Mouse (Mus musculus): ENCODE results near the gene Ccl1. TPM values are rescaled to one million over a fixed set of nuclear protein-coding genes. Genes with fewer than 3 reads are reported as not detected.

Ccl1 gene
- polyA plus RNA-seq, 1 experiment from 2014 or later, result 0.30 TPM

GRCm38 (mm10) chr11:82226976-82227375 lies 78.5 kb downstream of the Ccl1 start:
- WGBS, result 79% methylated on average over 9 of the region's 9 CpGs
- no peak for ATAC-seq (replicated peaks; ENCODE audit: extremely low read depth, insufficient read depth, low FRiP score)

GRCm38 (mm10) chr11:82225936-82226335 lies 79.6 kb downstream of the Ccl1 start:
- no peak overlapping the region for H3K9ac ChIP-seq (ENCODE audit: low read length)
- H3K4me1 ChIP-seq (ENCODE audit: control insufficient read depth, insufficient read depth, low read length), result no peaks in the 10 kb centered on the region
- H3K9me3 ChIP-seq (replicated peaks; ENCODE audit: control insufficient read depth, low read length), result no peaks in the 10 kb centered on the region
- H3K4me2 ChIP-seq (ENCODE audit: low read depth, low read length), result no peak overlapping the region
- peaks cover 12% of the 10 kb centered on the region for H3K27me3 ChIP-seq (ENCODE audit: control insufficient read depth, insufficient read depth, low read length)
- ATAC-seq (replicated peaks; ENCODE audit: extremely low read depth, insufficient read depth, low FRiP score), result no peak
- no peak overlapping the region for H3K4me3 ChIP-seq (ENCODE audit: low read length)
- no peak overlapping the region for H3K27ac ChIP-seq (ENCODE audit: low read length)
- no peaks in the 10 kb centered on the region for H3K36me3 ChIP-seq (ENCODE audit: control insufficient read depth, insufficient read depth)
- 74% methylated on average over 8 of the region's 8 CpGs for WGBS

More at GRCm38 (mm10) chr11:82226976-82227375, 78.5 kb downstream of the Ccl1 start:
- Histone ChIP-seq H3K9me3 (replicated peaks; ENCODE audit: control insufficient read depth, low read length) (no peaks in the 10 kb centered on the region), H3K4me2 (ENCODE audit: low read depth, low read length) (no peak overlapping the region), H3K27ac (ENCODE audit: low read length) (no peak overlapping the region), H3K27me3 (ENCODE audit: control insufficient read depth, insufficient read depth, low read length) (peaks cover 12% of the 10 kb centered on the region), H3K9ac (ENCODE audit: low read length) (no peak overlapping the region), H3K4me3 (ENCODE audit: low read length) (no peak overlapping the region), H3K4me1 (ENCODE audit: control insufficient read depth, insufficient read depth, low read length) (no peaks in the 10 kb centered on the region), H3K36me3 (ENCODE audit: control insufficient read depth, insufficient read depth) (no peaks in the 10 kb centered on the region)

GRCm38 (mm10) chr11:82216531-82216930 lies 89.0 kb downstream of the Ccl1 start:
- 42% methylated on average over 2 of the region's 2 CpGs for WGBS
- Histone ChIP-seq H3K9me3 (replicated peaks; ENCODE audit: control insufficient read depth, low read length) (no peaks in the 10 kb centered on the region), H3K27ac (ENCODE audit: low read length) (no peak overlapping the region), H3K4me3 (ENCODE audit: low read length) (no peak overlapping the region), H3K9ac (ENCODE audit: low read length) (no peak overlapping the region), H3K4me1 (ENCODE audit: control insufficient read depth, insufficient read depth, low read length) (no peaks in the 10 kb centered on the region), H3K4me2 (ENCODE audit: low read depth, low read length) (no peak overlapping the region), H3K27me3 (ENCODE audit: control insufficient read depth, insufficient read depth, low read length) (no peaks in the 10 kb centered on the region), H3K36me3 (ENCODE audit: control insufficient read depth, insufficient read depth) (no peaks in the 10 kb centered on the region)
- no peak for ATAC-seq (replicated peaks; ENCODE audit: extremely low read depth, insufficient read depth, low FRiP score)

- WGBS, result 57% methylated on average over 4 of the region's 4 CpGs
- Histone ChIP-seq H3K4me2 (ENCODE audit: low read depth, low read length) (no peak overlapping the region), H3K9me3 (replicated peaks; ENCODE audit: control insufficient read depth, low read length) (no peaks in the 10 kb centered on the region), H3K4me3 (ENCODE audit: low read length) (no peak overlapping the region), H3K27me3 (ENCODE audit: control insufficient read depth, insufficient read depth, low read length) (no peaks in the 10 kb centered on the region), H3K27ac (ENCODE audit: low read length) (no peak overlapping the region), H3K9ac (ENCODE audit: low read length) (no peak overlapping the region), H3K36me3 (ENCODE audit: control insufficient read depth, insufficient read depth) (no peaks in the 10 kb centered on the region), H3K4me1 (ENCODE audit: control insufficient read depth, insufficient read depth, low read length) (no peaks in the 10 kb centered on the region)
- ATAC-seq (replicated peaks; ENCODE audit: extremely low read depth, insufficient read depth, low FRiP score), result no peak
Measured at GRCm38 (mm10) chr11:82214405-82214804, 91.1 kb downstream of the Ccl1 start.

GRCm38 (mm10) chr11:82206960-82207488 lies 98.5 kb downstream of the Ccl1 start:
- Histone ChIP-seq H3K9ac (ENCODE audit: low read length) (no peak overlapping the region), H3K4me3 (ENCODE audit: low read length) (no peak overlapping the region), H3K27me3 (ENCODE audit: control insufficient read depth, insufficient read depth, low read length) (no peaks in the 10 kb centered on the region), H3K4me1 (ENCODE audit: control insufficient read depth, insufficient read depth, low read length) (no peaks in the 10 kb centered on the region), H3K36me3 (ENCODE audit: control insufficient read depth, insufficient read depth) (no peaks in the 10 kb centered on the region), H3K9me3 (replicated peaks; ENCODE audit: control insufficient read depth, low read length) (no peaks in the 10 kb centered on the region), H3K27ac (ENCODE audit: low read length) (no peak overlapping the region), H3K4me2 (ENCODE audit: low read depth, low read length) (no peak overlapping the region)
- no peak for ATAC-seq (replicated peaks; ENCODE audit: extremely low read depth, insufficient read depth, low FRiP score)
- 87% methylated on average over 2 of the region's 2 CpGs for WGBS

GRCm38 (mm10) chr11:82205221-82205620 lies 100.3 kb downstream of the Ccl1 start:
- Histone ChIP-seq H3K4me1 (ENCODE audit: control insufficient read depth, insufficient read depth, low read length) (no peaks in the 10 kb centered on the region), H3K36me3 (ENCODE audit: control insufficient read depth, insufficient read depth) (no peaks in the 10 kb centered on the region), H3K27ac (ENCODE audit: low read length) (no peak overlapping the region), H3K9ac (ENCODE audit: low read length) (no peak overlapping the region), H3K27me3 (ENCODE audit: control insufficient read depth, insufficient read depth, low read length) (no peaks in the 10 kb centered on the region), H3K4me3 (ENCODE audit: low read length) (no peak overlapping the region), H3K4me2 (ENCODE audit: low read depth, low read length) (no peak overlapping the region), H3K9me3 (replicated peaks; ENCODE audit: control insufficient read depth, low read length) (no peaks in the 10 kb centered on the region)
- ATAC-seq (replicated peaks; ENCODE audit: extremely low read depth, insufficient read depth, low FRiP score), result no peak
- WGBS, result 78% methylated on average over 6 of the region's 6 CpGs

GRCm38 (mm10) chr11:82203706-82204105 lies 101.8 kb downstream of the Ccl1 start:
- WGBS, result 80% methylated on average over 3 of the region's 3 CpGs
- no peaks in the 10 kb centered on the region for H3K9me3 ChIP-seq (replicated peaks; ENCODE audit: control insufficient read depth, low read length)
- no peaks in the 10 kb centered on the region for H3K4me1 ChIP-seq (ENCODE audit: control insufficient read depth, insufficient read depth, low read length)
- no peak overlapping the region for H3K27ac ChIP-seq (ENCODE audit: low read length)
- H3K36me3 ChIP-seq (ENCODE audit: control insufficient read depth, insufficient read depth), result no peaks in the 10 kb centered on the region
- H3K9ac ChIP-seq (ENCODE audit: low read length), result no peak overlapping the region
- no peak for ATAC-seq (replicated peaks; ENCODE audit: extremely low read depth, insufficient read depth, low FRiP score)
- no peak overlapping the region for H3K4me3 ChIP-seq (ENCODE audit: low read length)
- H3K4me2 ChIP-seq (ENCODE audit: low read depth, low read length), result no peak overlapping the region
- H3K27me3 ChIP-seq (ENCODE audit: control insufficient read depth, insufficient read depth, low read length), result no peaks in the 10 kb centered on the region

GRCm38 (mm10) chr11:82197774-82198173 lies 107.7 kb downstream of the Ccl1 start:
- no peak overlapping the region for H3K4me2 ChIP-seq (ENCODE audit: low read depth, low read length)
- no peak overlapping the region for H3K27ac ChIP-seq (ENCODE audit: low read length)
- H3K36me3 ChIP-seq (ENCODE audit: control insufficient read depth, insufficient read depth), result no peaks in the 10 kb centered on the region
- no peaks in the 10 kb centered on the region; the same call in 1 of the 2 replicates for H3K27me3 ChIP-seq (ENCODE audit: control insufficient read depth, insufficient read depth, low read length)
- ATAC-seq (replicated peaks; ENCODE audit: extremely low read depth, insufficient read depth, low FRiP score), result no peak
- H3K4me3 ChIP-seq (ENCODE audit: low read length), result no peak overlapping the region
- H3K4me1 ChIP-seq (ENCODE audit: control insufficient read depth, insufficient read depth, low read length), result no peaks in the 10 kb centered on the region
- H3K9ac ChIP-seq (ENCODE audit: low read length), result no peak overlapping the region
- 67% methylated on average over 3 of the region's 3 CpGs for WGBS
- no peaks in the 10 kb centered on the region for H3K9me3 ChIP-seq (replicated peaks; ENCODE audit: control insufficient read depth, low read length)

- 31% methylated on average over 2 of the region's 2 CpGs for WGBS
- H3K9ac ChIP-seq (ENCODE audit: low read length), result no peak overlapping the region
- ATAC-seq (replicated peaks; ENCODE audit: extremely low read depth, insufficient read depth, low FRiP score), result no peak
- H3K9me3 ChIP-seq (replicated peaks; ENCODE audit: control insufficient read depth, low read length), result no peaks in the 10 kb centered on the region
- no peak overlapping the region for H3K27ac ChIP-seq (ENCODE audit: low read length)
- no peak overlapping the region for H3K4me2 ChIP-seq (ENCODE audit: low read depth, low read length)
- no peaks in the 10 kb centered on the region for H3K4me1 ChIP-seq (ENCODE audit: control insufficient read depth, insufficient read depth, low read length)
- no peak overlapping the region for H3K4me3 ChIP-seq (ENCODE audit: low read length)
- no peaks in the 10 kb centered on the region; the same call in 1 of the 2 replicates for H3K27me3 ChIP-seq (ENCODE audit: control insufficient read depth, insufficient read depth, low read length)
- no peaks in the 10 kb centered on the region for H3K36me3 ChIP-seq (ENCODE audit: control insufficient read depth, insufficient read depth)
Measured at GRCm38 (mm10) chr11:82194980-82195379, 110.5 kb downstream of the Ccl1 start.

Measured in heart, embryonic 16.5 days (tissue).